In genomic region chr13:70515004-70515403, GRCm38 (mm10) we compare ENCODE assay signal across 26 mouse cellular contexts.
"Had no signal": no experiment of that assay in that cellular context is flagged by ENCODE, and none has a peak within 500 bp of the region (broad histone marks: within the 10 kb centered on the region; RNA-seq: fewer than 3 reads in every experiment).

No protein-coding gene starts in this region.

- H3K9ac ChIP-seq: heart, embryonic 13.5 days; heart, embryonic 15.5 days; hindbrain, embryonic 12.5 days; hindbrain, embryonic 14.5 days; intestine, embryonic 15.5 days; limb, embryonic 13.5 days; limb, embryonic 15.5 days had no signal

- ATAC-seq: hindbrain, embryonic 16.5 days; inflammation-experienced regulatory T-cells, adult 6 months; intestine, embryonic 15.5 days; intestine, postnatal 0 days had no signal

- H3K27ac ChIP-seq: gastrocnemius, adult 2 months; heart, adult 2 months; heart, embryonic 13.5 days; heart, embryonic 15.5 days; hindbrain, embryonic 10.5 days; hindbrain, embryonic 12.5 days; hindbrain, embryonic 14.5 days; intestine, embryonic 15.5 days; layer of hippocampus, adult 2 months; limb, embryonic 13.5 days; limb, embryonic 15.5 days had no signal

- H3K4me2 ChIP-seq: heart, embryonic 11.5 days; heart, embryonic 13.5 days; heart, embryonic 15.5 days; hindbrain, embryonic 12.5 days; hindbrain, embryonic 14.5 days; intestine, embryonic 15.5 days; limb, embryonic 13.5 days; limb, embryonic 15.5 days had no signal

- H3K4me3 ChIP-seq: gastrocnemius, adult 2 months; heart, adult 2 months; heart, embryonic 13.5 days; heart, embryonic 15.5 days; hindbrain, embryonic 10.5 days; hindbrain, embryonic 12.5 days; intestine, embryonic 15.5 days; layer of hippocampus, adult 2 months; limb, embryonic 13.5 days; limb, embryonic 15.5 days had no signal

- H3K4me1 ChIP-seq: heart, embryonic 13.5 days; heart, embryonic 15.5 days; hindbrain, embryonic 10.5 days; hindbrain, embryonic 12.5 days; intestine, embryonic 15.5 days; limb, embryonic 13.5 days; limb, embryonic 15.5 days had no signal

- H3K36me3 ChIP-seq: heart, embryonic 13.5 days; heart, embryonic 15.5 days; hindbrain, embryonic 10.5 days; hindbrain, embryonic 12.5 days; intestine, embryonic 15.5 days; limb, embryonic 13.5 days; limb, embryonic 15.5 days had no signal

- DNase-seq: gastrocnemius, adult 2 months; gastrocnemius, postnatal 10 days; gastrocnemius, postnatal 25 days; heart, adult 2 months; heart, postnatal 4 days; kidney, adult 18-20 months; kidney, adult 8-10 months; kidney, postnatal 10 days; kidney, postnatal 25 days; kidney, postnatal 4 days; layer of hippocampus, adult 9-11 months; layer of hippocampus, postnatal 36 days; left cerebral cortex, postnatal 4 days had no signal

- H3K27me3 ChIP-seq: heart, embryonic 13.5 days; heart, embryonic 15.5 days; hindbrain, embryonic 12.5 days; intestine, embryonic 15.5 days; limb, embryonic 13.5 days; limb, embryonic 15.5 days had no signal

- H3K9me3 ChIP-seq: heart, embryonic 13.5 days; heart, embryonic 15.5 days; hindbrain, embryonic 10.5 days; hindbrain, embryonic 12.5 days; intestine, embryonic 15.5 days; limb, embryonic 13.5 days; limb, embryonic 15.5 days had no signal
